13 mouse cellular contexts compared by ENCODE assay signal in genomic region chr4:115881183-115881582, GRCm38 (mm10). TPM values are rescaled to one million over a fixed set of nuclear protein-coding genes. Genes with fewer than 3 reads are reported as not detected.
DNase-seq lines count a peak whose midpoint lies in the region; ATAC-seq and TF ChIP-seq lines count a peak whose summit lies in the region.
"Had no signal": no experiment of that assay in that cellular context is flagged by ENCODE, and none has a peak within 500 bp of the region (broad histone marks: within the 10 kb centered on the region; RNA-seq: fewer than 3 reads in every experiment).

No protein-coding gene starts in this region.

- no peak overlapping the region for H3K9ac ChIP-seq in hindbrain, embryonic 16.5 days (ENCODE audit: low read depth, low read length)
- H3K9ac ChIP-seq in midbrain, embryonic 12.5 days (replicated peaks), result no peak overlapping the region
- H3K9ac ChIP-seq in liver, postnatal 0 days (replicated peaks), result no peak overlapping the region

- no peaks in the 10 kb centered on the region for H3K36me3 ChIP-seq in hindbrain, embryonic 16.5 days (ENCODE audit: control insufficient read depth, insufficient read depth, low read length)
- H3K36me3 ChIP-seq in midbrain, embryonic 12.5 days, result 0 out of 2 replicates have a peak, but pooled peaks cover 2% of the 10 kb centered on the region
- H3K36me3 ChIP-seq in liver, postnatal 0 days (replicated peaks; ENCODE audit: insufficient read depth, low read length), result peaks cover 14% of the 10 kb centered on the region

- no peak for TF ChIP-seq EP300 in liver, postnatal 0 days (IDR thresholded peaks at IDR 0.05; ENCODE audit: low read depth)

- ATAC-seq in hindbrain, embryonic 16.5 days, result peak; percentile 59
- peak; percentile 47 for ATAC-seq in midbrain, embryonic 12.5 days (ENCODE audit: low FRiP score, low read depth)
- no peak for ATAC-seq in liver, postnatal 0 days
- ATAC-seq: CD4-positive, CD25-positive, alpha-beta regulatory T cell, adult 4 months had no signal

- H3K4me2 ChIP-seq in hindbrain, embryonic 16.5 days (ENCODE audit: low read length), result no peak overlapping the region
- H3K4me2 ChIP-seq in midbrain, embryonic 12.5 days (replicated peaks), result 0 out of 2 replicates have a peak overlapping the region, but pooled peaks have one; percentile 8
- H3K4me2 ChIP-seq in liver, postnatal 0 days (ENCODE audit: low read depth, low read length), result no peak overlapping the region

- no peak overlapping the region for H3K27ac ChIP-seq in hindbrain, embryonic 16.5 days (ENCODE audit: low read depth, low read length)
- peak overlapping the region; percentile 68 for H3K27ac ChIP-seq in midbrain, embryonic 12.5 days (replicated peaks)
- H3K27ac ChIP-seq in liver, postnatal 0 days (ENCODE audit: low read depth), result no peak overlapping the region

- no peak for TF ChIP-seq CTCF in liver, postnatal 0 days (IDR thresholded peaks at IDR 0.05; ENCODE audit: low read depth)

- no peaks in the 10 kb centered on the region for H3K27me3 ChIP-seq in hindbrain, embryonic 16.5 days (replicated peaks; ENCODE audit: control insufficient read depth, insufficient read depth, low read length)
- no peaks in the 10 kb centered on the region; the same call in 1 of the 2 replicates for H3K27me3 ChIP-seq in midbrain, embryonic 12.5 days
- H3K27me3 ChIP-seq in liver, postnatal 0 days (ENCODE audit: insufficient read depth, low read length), result no peaks in the 10 kb centered on the region

- H3K9me3 ChIP-seq in hindbrain, embryonic 16.5 days (ENCODE audit: control insufficient read depth, low read length), result no peaks in the 10 kb centered on the region
- no peaks in the 10 kb centered on the region for H3K9me3 ChIP-seq in midbrain, embryonic 12.5 days
- H3K9me3 ChIP-seq in liver, postnatal 0 days (ENCODE audit: low read length), result no peaks in the 10 kb centered on the region

- 4% methylated on average over 1 of the region's 1 CpGs for WGBS in hindbrain, embryonic 16.5 days
- 4% methylated on average over 1 of the region's 1 CpGs for WGBS in midbrain, embryonic 12.5 days
- 21% methylated on average over 1 of the region's 1 CpGs for WGBS in liver, postnatal 0 days (ENCODE audit: insufficient replicate concordance)

- peak; percentile 46 to 52 for DNase-seq in right cerebral cortex, adult 2 months (ENCODE audit: low spot score in 2 of 2)
- no peak for DNase-seq in right cerebral cortex, postnatal 25 days
- DNase-seq in spleen, postnatal 10 days (ENCODE audit: low spot score in 2 of 2), result no peak
- DNase-seq in liver, postnatal 0 days, result no peak
- no peak for DNase-seq in lung, postnatal 4 days
- no peak for DNase-seq in gastrocnemius, adult 18-20 months (ENCODE audit: low spot score)

- H3K4me1 ChIP-seq in hindbrain, embryonic 16.5 days (ENCODE audit: control insufficient read depth, insufficient read depth, low read depth, low read length), result peaks cover 19% of the 10 kb centered on the region
- peaks cover 62% of the 10 kb centered on the region for H3K4me1 ChIP-seq in midbrain, embryonic 12.5 days
- H3K4me1 ChIP-seq in liver, postnatal 0 days (ENCODE audit: insufficient read depth), result no peaks in the 10 kb centered on the region

- no peak overlapping the region for H3K4me3 ChIP-seq in hindbrain, embryonic 16.5 days (ENCODE audit: low read length)
- no peak overlapping the region for H3K4me3 ChIP-seq in midbrain, embryonic 12.5 days
- H3K4me3 ChIP-seq in liver, postnatal 0 days (ENCODE audit: low read depth, low read length), result no peak overlapping the region

RNA-seq across cellular contexts. Expression of gene Kncn, which starts 3.0 kb away (rescaled TPM):
- polyA plus RNA-seq in hindbrain, embryonic 16.5 days (2015; fragmentation: Nextera tagmentation; extraction: Ambion mirVana), result 0.45 TPM in 1 of 2 replicates, not detected in the other
- not detected in 2 replicates for polyA plus RNA-seq in midbrain, embryonic 12.5 days (2016; fragmentation: Nextera tagmentation; extraction: Ambion mirVana)
- not detected in 2 replicates for polyA plus RNA-seq in liver, postnatal 0 days (2015; fragmentation: Nextera tagmentation; extraction: Ambion mirVana)
- not detected for total RNA-seq in gastrocnemius, adult 18-20 months (2021)
- polyA plus RNA-seq: CD4-positive, CD25-positive, alpha-beta regulatory T cell, adult 4 months; gonadal fat pad, adult 2 months; intestine, embryonic 14.5 days; limb, embryonic 11.5 days; lung, embryonic 16.5 days had no signal

RNA-seq across cellular contexts. Expression of gene 6430628N08Rik, which starts 9.3 kb away (rescaled TPM):
- polyA plus RNA-seq in hindbrain, embryonic 16.5 days (2015; fragmentation: Nextera tagmentation; extraction: Ambion mirVana), result 0.41 and 0.44 TPM in 2 replicates
- polyA plus RNA-seq in midbrain, embryonic 12.5 days (2016; fragmentation: Nextera tagmentation; extraction: Ambion mirVana), result 0.42 and 0.50 TPM in 2 replicates
- not detected in 2 replicates for polyA plus RNA-seq in liver, postnatal 0 days (2015; fragmentation: Nextera tagmentation; extraction: Ambion mirVana)
- not detected for total RNA-seq in gastrocnemius, adult 18-20 months (2021)
- polyA plus RNA-seq: CD4-positive, CD25-positive, alpha-beta regulatory T cell, adult 4 months; intestine, embryonic 14.5 days; lung, embryonic 16.5 days had no signal

RNA-seq across cellular contexts. Expression of gene Mknk1, which starts 42.2 kb away (rescaled TPM):
- polyA plus RNA-seq in hindbrain, embryonic 16.5 days (2015; fragmentation: Nextera tagmentation; extraction: Ambion mirVana), result 22.3 and 24.9 TPM in 2 replicates
- 28.0 and 30.1 TPM in 2 replicates for polyA plus RNA-seq in midbrain, embryonic 12.5 days (2016; fragmentation: Nextera tagmentation; extraction: Ambion mirVana)
- polyA plus RNA-seq in liver, postnatal 0 days (2015; fragmentation: Nextera tagmentation; extraction: Ambion mirVana), result 31.6 and 37.0 TPM in 2 replicates
- total RNA-seq in gastrocnemius, adult 18-20 months (2021), result 10 to 100 TPM; 21.8 to 26.1 TPM

RNA-seq across cellular contexts. Expression of gene Mob3c, which starts 53.3 kb away (rescaled TPM):
- polyA plus RNA-seq in hindbrain, embryonic 16.5 days (2015; fragmentation: Nextera tagmentation; extraction: Ambion mirVana), result 4.9 and 7.8 TPM in 2 replicates
- polyA plus RNA-seq in midbrain, embryonic 12.5 days (2016; fragmentation: Nextera tagmentation; extraction: Ambion mirVana), result 4.6 and 6.3 TPM in 2 replicates
- 7.3 and 10.0 TPM in 2 replicates for polyA plus RNA-seq in liver, postnatal 0 days (2015; fragmentation: Nextera tagmentation; extraction: Ambion mirVana)
- 1 to 10 TPM; 2.1 to 2.2 TPM for total RNA-seq in gastrocnemius, adult 18-20 months (2021)

RNA-seq across cellular contexts. Expression of gene Dmbx1, which starts 58.5 kb away (rescaled TPM):
- 5.8 and 6.8 TPM in 2 replicates for polyA plus RNA-seq in hindbrain, embryonic 16.5 days (2015; fragmentation: Nextera tagmentation; extraction: Ambion mirVana)
- 18.2 and 18.3 TPM in 2 replicates for polyA plus RNA-seq in midbrain, embryonic 12.5 days (2016; fragmentation: Nextera tagmentation; extraction: Ambion mirVana)
- polyA plus RNA-seq in liver, postnatal 0 days (2015; fragmentation: Nextera tagmentation; extraction: Ambion mirVana), result not detected in 2 replicates
- not detected for total RNA-seq in gastrocnemius, adult 18-20 months (2021)
- polyA plus RNA-seq: CD4-positive, CD25-positive, alpha-beta regulatory T cell, adult 4 months; gonadal fat pad, adult 2 months had no signal

Comparison
In these comparisons a context has a peak if more than half of its experiments do, and no peak if none do; other contexts are left out.
1. DNase-seq: peak in right cerebral cortex, adult 2 months (2 of 2); none in right cerebral cortex, postnatal 25 days (single experiment), spleen, postnatal 10 days (0 of 2), liver, postnatal 0 days (single experiment), lung, postnatal 4 days (0 of 2) and gastrocnemius, adult 18-20 months (single experiment).